Mouse (Mus musculus) heart, adult 8-10 months (tissue): Measurements from ENCODE around the gene Crb2. TPM values are rescaled to one million over a fixed set of nuclear protein-coding genes. Genes with fewer than 3 reads are reported as not detected.
A peak's percentile ranks its signal among the peaks of the same experiment; 100 is the strongest.

Experiments used
- DNase-seq: peaks from one replicate; pipeline ENCODE4 v3.0.0; 2022; ENCODE audit warnings: low spot score
- total RNA-seq, 4 experiments: library from RNA; stranded (reverse); gene quantifications; 2 replicates each; pipeline ENCODE4 v1.2.4; 2022

The Crb2 gene
- total RNA-seq, 4 experiments from 2014 or later, result 0.41 to 1.1 (median 0.77) TPM

- DNase-seq, result no peak
Measured at GRCm38 (mm10) chr2:37766027-37766761, 9.9 kb upstream of the Crb2 start.

GRCm38 (mm10) chr2:37767080-37767547 is 8.9 kb upstream of the Crb2 start:
- DNase-seq, result no peak

GRCm38 (mm10) chr2:37767739-37768138 is 8.3 kb upstream of the Crb2 start:
- no peak for DNase-seq

- no peak for DNase-seq
Measured at GRCm38 (mm10) chr2:37768903-37769302, 7.1 kb upstream of the Crb2 start.

GRCm38 (mm10) chr2:37769793-37770192 is 6.3 kb upstream of the Crb2 start:
- DNase-seq, result no peak

- DNase-seq, result peak; percentile 81
Measured at GRCm38 (mm10) chr2:37771618-37772285, 4.3 kb upstream of the Crb2 start.

GRCm38 (mm10) chr2:37774571-37774970 is 1.5 kb upstream of the Crb2 start:
- no peak for DNase-seq

- DNase-seq, result no peak
Measured at GRCm38 (mm10) chr2:37776611-37777411, 762 bp downstream of the Crb2 start.

- no peak for DNase-seq
Measured at GRCm38 (mm10) chr2:37777958-37778720, 2.1 kb downstream of the Crb2 start.

DNA sequence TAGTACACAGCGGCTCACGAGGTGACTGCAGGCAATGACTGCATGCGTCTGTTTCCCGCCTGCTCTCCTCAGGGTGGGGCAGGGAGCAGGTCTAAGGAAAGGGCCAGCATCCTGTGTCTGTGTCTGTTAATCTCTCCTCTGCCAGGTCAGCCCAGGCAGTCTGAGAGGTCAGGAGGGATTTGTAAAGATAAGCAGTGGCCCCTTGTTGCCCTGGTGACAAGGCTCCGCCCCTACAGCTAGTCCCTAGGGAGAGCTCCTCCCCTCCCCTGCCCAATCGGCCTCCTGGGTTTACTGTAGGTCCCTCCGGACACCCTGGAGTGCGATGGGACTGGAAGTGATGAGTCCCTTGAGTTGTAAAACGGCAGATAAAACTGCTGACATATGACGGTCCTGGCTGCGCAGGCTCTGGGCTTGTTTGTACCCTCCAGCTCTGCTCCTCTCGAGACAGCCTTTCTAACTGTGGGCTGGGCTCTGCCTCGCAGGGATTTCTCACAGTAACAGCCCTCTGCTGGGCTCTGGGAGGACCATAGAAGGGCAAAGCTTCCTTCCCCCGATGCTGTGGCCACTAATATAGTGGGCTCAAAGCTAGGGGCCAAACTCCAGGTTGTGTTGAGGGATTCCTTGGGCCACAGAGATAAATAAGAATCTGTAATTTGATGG is 4.4 kb downstream of the Crb2 start:
- no peak for DNase-seq

GRCm38 (mm10) chr2:37781421-37781820 is 5.4 kb downstream of the Crb2 start:
- DNase-seq, result no peak

- no peak for DNase-seq
Measured at GRCm38 (mm10) chr2:37782002-37782401, 6.0 kb downstream of the Crb2 start.

DNA sequence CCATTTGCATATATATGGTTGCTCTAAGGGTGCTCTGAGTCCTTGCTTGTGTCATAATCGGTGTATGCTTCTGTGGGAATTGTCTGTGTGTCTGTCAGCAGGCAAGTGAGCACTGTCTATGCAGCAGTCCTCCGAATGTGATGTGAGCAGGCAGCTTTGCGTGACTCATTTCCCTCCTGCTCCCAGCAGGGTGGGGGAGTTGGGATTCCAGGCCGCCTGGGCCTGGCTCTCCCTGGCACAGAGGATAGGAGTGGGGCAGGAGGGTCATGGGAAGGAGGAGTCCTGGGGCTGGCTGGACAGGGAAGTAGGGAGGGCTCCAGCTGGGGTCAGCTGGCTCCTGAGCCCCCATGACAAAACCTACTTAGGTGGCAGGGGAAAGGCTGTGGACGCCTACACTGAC is 8.4 kb downstream of the Crb2 start:
- DNase-seq, result no peak

- no peak for DNase-seq
Measured at GRCm38 (mm10) chr2:37786461-37786860, 10.4 kb downstream of the Crb2 start.

DNA sequence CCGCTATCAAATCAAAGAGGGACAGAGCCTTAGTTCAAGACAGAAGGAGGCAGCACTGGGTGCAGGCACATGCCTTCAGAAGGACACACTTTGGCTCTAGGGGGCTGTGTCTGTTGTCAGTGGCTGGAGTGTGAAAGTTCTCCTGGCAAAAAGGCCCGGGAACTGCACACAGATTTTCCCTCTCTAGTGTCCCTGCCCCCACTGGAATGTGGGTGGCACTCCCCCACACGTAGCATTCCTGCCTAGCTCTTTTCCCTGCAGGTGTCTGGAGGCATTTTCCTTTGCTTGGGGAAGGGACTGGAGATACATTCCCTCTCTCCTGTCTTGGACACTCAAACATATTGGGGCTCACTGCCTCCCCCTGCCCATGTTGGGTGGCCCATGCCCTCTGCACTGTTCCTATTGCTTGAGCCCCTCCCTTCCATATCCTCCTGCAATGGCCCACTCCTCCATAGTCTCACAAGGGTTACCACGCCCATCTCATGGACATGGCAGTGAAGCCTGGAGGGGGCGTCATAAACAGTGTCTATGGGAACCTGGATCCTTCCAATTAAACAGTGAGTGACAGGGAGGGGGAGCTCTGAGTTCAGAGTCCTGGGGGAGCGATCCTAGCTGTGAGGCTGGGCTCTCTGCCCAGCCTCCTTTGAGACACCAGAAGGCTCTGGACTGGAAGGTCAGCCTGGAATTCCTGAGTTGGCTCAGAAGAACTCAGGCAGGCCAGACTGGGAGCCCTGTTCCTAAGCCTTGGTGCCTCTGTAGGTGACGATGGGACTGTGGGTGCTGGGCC is 12.3 kb downstream of the Crb2 start:
- no peak for DNase-seq

- no peak for DNase-seq
Measured at GRCm38 (mm10) chr2:37789029-37789428, 13.0 kb downstream of the Crb2 start.

DNA sequence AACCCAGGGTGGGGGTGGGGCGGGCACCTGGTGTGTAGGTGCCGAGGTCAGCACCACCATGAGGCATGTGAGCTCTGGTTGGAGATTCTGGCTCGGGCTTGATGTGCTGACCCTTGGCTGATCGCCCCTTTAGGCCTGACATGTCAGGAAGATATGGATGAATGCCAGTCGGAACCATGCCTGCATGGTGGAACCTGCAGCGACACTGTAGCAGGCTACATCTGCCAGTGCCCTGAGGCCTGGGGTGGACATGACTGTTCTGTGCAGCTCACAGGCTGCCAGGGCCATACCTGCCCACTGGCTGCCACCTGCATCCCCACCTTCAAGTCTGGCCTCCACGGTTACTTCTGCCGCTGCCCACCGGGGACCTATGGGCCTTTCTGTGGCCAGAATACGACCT is 13.9 kb downstream of the Crb2 start:
- DNase-seq, result no peak

DNA sequence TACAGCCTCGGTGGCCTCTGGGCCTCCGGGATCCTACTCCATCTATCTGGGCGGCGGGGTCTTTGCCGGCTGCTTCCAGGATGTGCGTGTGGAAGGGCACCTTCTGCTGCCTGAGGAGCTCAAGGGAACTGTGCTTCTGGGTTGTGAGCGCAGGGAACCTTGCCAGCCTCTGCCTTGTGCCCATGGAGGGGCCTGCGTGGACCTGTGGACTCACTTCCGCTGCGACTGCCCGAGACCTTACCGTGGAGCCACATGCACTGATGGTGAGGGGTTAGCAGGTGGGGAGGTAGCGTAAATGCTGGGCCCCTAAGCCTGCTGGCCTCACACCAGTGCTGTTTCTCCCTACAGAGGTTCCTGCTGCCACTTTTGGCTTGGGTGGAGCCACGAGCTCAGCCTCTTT is 14.7 kb downstream of the Crb2 start:
- DNase-seq, result no peak

- DNase-seq, result no peak
Measured at GRCm38 (mm10) chr2:37791340-37791739, 15.3 kb downstream of the Crb2 start.

DNA sequence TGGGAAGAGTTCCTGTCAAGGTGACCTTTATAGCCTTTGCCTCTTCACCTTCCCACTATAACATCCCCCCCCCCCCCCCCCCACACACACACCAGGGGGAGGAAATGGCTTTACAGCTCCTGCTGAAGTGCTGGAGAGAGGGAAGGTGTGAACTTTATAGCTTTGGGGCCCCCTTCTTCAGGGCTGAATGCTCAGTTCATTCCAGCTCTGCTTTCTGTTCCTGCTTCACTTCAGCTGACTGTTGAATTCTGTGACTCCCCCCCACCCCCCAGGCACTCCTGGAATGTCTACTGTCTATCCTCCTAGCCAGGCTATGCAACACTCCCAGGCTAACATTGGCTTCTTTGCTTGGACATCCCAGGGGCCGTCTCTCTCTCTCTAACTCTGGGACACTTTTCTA is 20.0 kb downstream of the Crb2 start:
- DNase-seq, result no peak
